Mouse (Mus musculus) limb, embryonic 12.5 days (tissue): Measurements from ENCODE around the gene Hnrnpab. TPM values are rescaled to one million over a fixed set of nuclear protein-coding genes. Genes with fewer than 3 reads are reported as not detected.

Source experiments
- ATAC-seq: fragments of 200-750 bp; cut with Nextera tagmentation; 2 replicates; pipeline ENCODE4 v1.8.0; 2017; ENCODE audit warnings: low read depth, moderate TSS enrichment; ENCODE audit not compliant: insufficient number of reproducible peaks, insufficient read depth, low FRiP score, low TSS enrichment
- H3K27ac ChIP-seq: fragments of 300-500 bp; sonication (generic); 2 replicates; pipeline ENCODE4 v1.5.1; 2016; ENCODE audit warnings: mild to moderate bottlenecking, moderate library complexity
- H3K27me3 ChIP-seq: fragments of 300-500 bp; sonication (generic); 2 replicates; pipeline ENCODE4 v1.6.1; 2016; ENCODE audit warnings: mild to moderate bottlenecking, moderate library complexity
- H3K36me3 ChIP-seq: fragments of 300-500 bp; sonication (generic); 2 replicates; pipeline ENCODE4 v1.6.1; 2016; ENCODE audit warnings: mild to moderate bottlenecking, moderate library complexity
- H3K4me1 ChIP-seq: fragments of 300-500 bp; sonication (generic); replicated peaks from 2 replicates; pipeline ENCODE4 v1.6.1; 2016
- H3K4me2 ChIP-seq: fragments of 300-500 bp; sonication (generic); 2 replicates; pipeline ENCODE4 v1.6.1; 2016; ENCODE audit warnings: mild to moderate bottlenecking, moderate library complexity
- H3K4me3 ChIP-seq: fragments of 300-500 bp; sonication (generic); replicated peaks from 2 replicates; pipeline ENCODE4 v1.5.1; 2016; ENCODE audit warnings: mild to moderate bottlenecking
- H3K9ac ChIP-seq: fragments of 300-500 bp; sonication (generic); replicated peaks from 2 replicates; pipeline ENCODE4 v1.6.1; 2016; ENCODE audit warnings: mild to moderate bottlenecking, moderate library complexity
- H3K9me3 ChIP-seq: fragments of 300-500 bp; sonication (generic); 2 replicates; pipeline ENCODE4 v1.6.1; 2016; ENCODE audit warnings: mild to moderate bottlenecking, moderate library complexity
- WGBS: fragments of 180-500 bp; shearing (Covaris S2); methylation state at CpG from one replicate; pipeline ENCODE4 v1.1.7; 2016; 5-methylcytosine and 5-hydroxymethylcytosine counted together
- polyA plus RNA-seq: library from polyadenylated mRNA; unstranded; fragments of >200 nt; fragmentation: Nextera tagmentation; extraction: Ambion mirVana; gene quantifications from 2 replicates; pipeline ENCODE4 v1.2.1, GENCODE M21; 2016

Hnrnpab gene
- polyA plus RNA-seq, 1 experiment from 2014 or later, result 732 TPM

- no peaks in the 10 kb centered on the region for H3K9me3 ChIP-seq
- H3K4me1 ChIP-seq, result peaks cover 51% of the 10 kb centered on the region
- H3K27ac ChIP-seq, result peak overlapping the region; percentile 97
- H3K4me2 ChIP-seq, result peak overlapping the region; percentile 91
- H3K36me3 ChIP-seq, result peaks cover 48% of the 10 kb centered on the region
- peak overlapping the region; percentile 100 for H3K9ac ChIP-seq
- peak overlapping the region; percentile 100 for H3K4me3 ChIP-seq
- ATAC-seq, result peak; percentile 79
- WGBS, result under 1% methylated on average over 79 of the region's 81 CpGs
- H3K27me3 ChIP-seq, result no peaks in the 10 kb centered on the region
Observed at GRCm38 (mm10) chr11:51605602-51606446, 823 bp downstream of the Hnrnpab start.

DNA sequence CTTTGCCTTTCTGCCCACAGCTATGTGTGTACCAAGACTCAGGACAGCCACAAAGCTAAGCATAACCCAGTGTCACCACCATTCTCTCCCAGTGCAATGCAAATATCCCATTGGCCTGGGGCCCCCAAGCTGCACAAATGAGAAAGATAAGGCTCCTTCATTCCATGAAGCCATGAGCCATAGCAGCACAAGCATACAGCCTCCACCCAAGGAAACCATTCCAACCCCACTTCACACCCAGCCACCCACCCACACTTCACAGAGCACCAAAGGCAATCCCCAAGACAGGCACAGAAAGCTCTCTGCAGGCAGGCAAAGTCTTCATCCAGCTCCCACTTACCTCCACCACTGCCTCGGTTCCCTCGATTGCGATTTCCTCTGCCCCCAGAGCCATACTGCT is 4.4 kb downstream of the Hnrnpab start:
- H3K27ac ChIP-seq, result no peak overlapping the region
- H3K36me3 ChIP-seq, result peaks cover 83% of the 10 kb centered on the region
- 97% methylated on average over 3 of the region's 3 CpGs for WGBS
- H3K9ac ChIP-seq, result no peak overlapping the region; the same call in 1 of the 2 replicates
- H3K9me3 ChIP-seq, result no peaks in the 10 kb centered on the region
- no peak overlapping the region for H3K4me3 ChIP-seq
- H3K27me3 ChIP-seq, result no peaks in the 10 kb centered on the region
- H3K4me2 ChIP-seq, result no peak overlapping the region; the same call in 1 of the 2 replicates
- peaks cover 46% of the 10 kb centered on the region for H3K4me1 ChIP-seq
- ATAC-seq, result no peak

- Histone ChIP-seq H3K9me3 (no peaks in the 10 kb centered on the region), H3K9ac (no peak overlapping the region), H3K36me3 (peaks cover 100% of the 10 kb centered on the region), H3K4me2 (no peak overlapping the region), H3K4me3 (no peak overlapping the region), H3K27me3 (no peaks in the 10 kb centered on the region), H3K4me1 (peaks cover 16% of the 10 kb centered on the region), H3K27ac (no peak overlapping the region)
- no peak for ATAC-seq
- WGBS, result 87% methylated on average over 2 of the region's 2 CpGs
Observed at GRCm38 (mm10) chr11:51597553-51597952, 9.1 kb downstream of the Hnrnpab start.

- 88% methylated on average over 1 of the region's 1 CpGs for WGBS
- Histone ChIP-seq H3K4me2 (no peak overlapping the region), H3K9ac (no peak overlapping the region), H3K27ac (no peak overlapping the region), H3K9me3 (no peaks in the 10 kb centered on the region), H3K27me3 (no peaks in the 10 kb centered on the region), H3K4me1 (no peaks in the 10 kb centered on the region), H3K36me3 (peaks cover 100% of the 10 kb centered on the region), H3K4me3 (no peak overlapping the region)
- no peak for ATAC-seq
Observed at GRCm38 (mm10) chr11:51595459-51596083, 11.1 kb downstream of the Hnrnpab start.

- no peak overlapping the region for H3K9ac ChIP-seq
- H3K27ac ChIP-seq, result no peak overlapping the region
- no peaks in the 10 kb centered on the region for H3K4me1 ChIP-seq
- H3K27me3 ChIP-seq, result no peaks in the 10 kb centered on the region
- 83% methylated on average over 3 of the region's 3 CpGs for WGBS
- no peaks in the 10 kb centered on the region for H3K9me3 ChIP-seq
- H3K4me3 ChIP-seq, result no peak overlapping the region
- no peak for ATAC-seq
- H3K4me2 ChIP-seq, result no peak overlapping the region
- H3K36me3 ChIP-seq, result peaks cover 100% of the 10 kb centered on the region
Observed at GRCm38 (mm10) chr11:51594715-51595350, 11.8 kb downstream of the Hnrnpab start.

DNA sequence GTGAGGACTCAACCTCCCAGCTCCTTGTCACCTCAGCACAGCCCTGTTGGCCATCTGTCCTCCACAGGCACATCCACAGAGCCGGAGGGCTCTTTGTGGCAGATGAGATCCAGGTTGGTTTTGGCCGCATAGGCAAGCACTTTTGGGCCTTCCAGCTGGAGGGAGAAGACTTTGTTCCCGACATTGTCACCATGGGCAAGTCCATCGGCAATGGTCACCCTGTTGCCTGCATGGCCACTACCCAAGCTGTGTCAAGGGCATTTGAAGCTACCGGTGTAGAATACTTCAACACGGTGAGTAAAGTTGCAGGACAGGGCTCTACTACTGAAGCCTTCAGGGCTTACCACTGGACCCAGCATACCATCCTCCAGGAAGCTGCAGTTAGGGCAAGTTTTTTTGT is 12.8 kb downstream of the Hnrnpab start:
- Histone ChIP-seq H3K9me3 (0 out of 2 replicates have a peak, but pooled peaks cover 5% of the 10 kb centered on the region), H3K4me2 (no peak overlapping the region), H3K27ac (no peak overlapping the region), H3K27me3 (no peaks in the 10 kb centered on the region), H3K4me3 (no peak overlapping the region), H3K9ac (no peak overlapping the region), H3K4me1 (no peaks in the 10 kb centered on the region), H3K36me3 (peaks cover 100% of the 10 kb centered on the region)
- 92% methylated on average over 6 of the region's 6 CpGs for WGBS
- ATAC-seq, result no peak

GRCm38 (mm10) chr11:51593368-51593767 is 13.3 kb downstream of the Hnrnpab start:
- 94% methylated on average over 4 of the region's 4 CpGs for WGBS
- 0 out of 2 replicates have a peak, but pooled peaks cover 6% of the 10 kb centered on the region for H3K9me3 ChIP-seq
- no peaks in the 10 kb centered on the region for H3K27me3 ChIP-seq
- H3K4me1 ChIP-seq, result no peaks in the 10 kb centered on the region
- peaks cover 100% of the 10 kb centered on the region for H3K36me3 ChIP-seq
- no peak overlapping the region for H3K9ac ChIP-seq
- ATAC-seq, result no peak
- H3K27ac ChIP-seq, result no peak overlapping the region
- no peak overlapping the region for H3K4me2 ChIP-seq
- no peak overlapping the region for H3K4me3 ChIP-seq

GRCm38 (mm10) chr11:51591915-51592314 is 14.7 kb downstream of the Hnrnpab start:
- 0 out of 2 replicates have a peak, but pooled peaks cover 6% of the 10 kb centered on the region for H3K9me3 ChIP-seq
- H3K4me1 ChIP-seq, result no peaks in the 10 kb centered on the region
- H3K36me3 ChIP-seq, result peaks cover 100% of the 10 kb centered on the region
- 93% methylated on average over 7 of the region's 7 CpGs for WGBS
- H3K9ac ChIP-seq, result no peak overlapping the region
- no peak overlapping the region for H3K27ac ChIP-seq
- H3K4me3 ChIP-seq, result no peak overlapping the region
- no peaks in the 10 kb centered on the region for H3K27me3 ChIP-seq
- ATAC-seq, result no peak
- no peak overlapping the region for H3K4me2 ChIP-seq

- H3K27ac ChIP-seq, result no peak overlapping the region
- no peak overlapping the region for H3K9ac ChIP-seq
- H3K27me3 ChIP-seq, result no peaks in the 10 kb centered on the region
- H3K4me3 ChIP-seq, result no peak overlapping the region
- 0 out of 2 replicates have a peak, but pooled peaks cover 6% of the 10 kb centered on the region for H3K9me3 ChIP-seq
- H3K4me1 ChIP-seq, result no peaks in the 10 kb centered on the region
- ATAC-seq, result no peak
- H3K4me2 ChIP-seq, result no peak overlapping the region
- 80% methylated on average over 7 of the region's 7 CpGs for whole genome bisulfite sequencing
- H3K36me3 ChIP-seq, result peaks cover 100% of the 10 kb centered on the region
Observed at GRCm38 (mm10) chr11:51591168-51591567, 15.5 kb downstream of the Hnrnpab start.

- Histone ChIP-seq H3K27me3 (no peaks in the 10 kb centered on the region), H3K9me3 (0 out of 2 replicates have a peak, but pooled peaks cover 6% of the 10 kb centered on the region), H3K27ac (no peak overlapping the region), H3K36me3 (peaks cover 90% of the 10 kb centered on the region), H3K4me2 (no peak overlapping the region), H3K4me3 (no peak overlapping the region), H3K9ac (no peak overlapping the region), H3K4me1 (peaks cover 10% of the 10 kb centered on the region)
- no peak for ATAC-seq
Observed at GRCm38 (mm10) chr11:51590002-51590401, 16.6 kb downstream of the Hnrnpab start.

- Histone ChIP-seq H3K27ac (no peak overlapping the region), H3K9me3 (0 out of 2 replicates have a peak, but pooled peaks cover 6% of the 10 kb centered on the region), H3K4me1 (peaks cover 10% of the 10 kb centered on the region), H3K4me3 (no peak overlapping the region), H3K27me3 (no peaks in the 10 kb centered on the region), H3K36me3 (peaks cover 79% of the 10 kb centered on the region), H3K9ac (no peak overlapping the region), H3K4me2 (no peak overlapping the region)
- 90% methylated on average over 3 of the region's 3 CpGs for WGBS
- no peak for ATAC-seq
Observed at GRCm38 (mm10) chr11:51588833-51589232, 17.8 kb downstream of the Hnrnpab start.
